Mouse (Mus musculus) G1E (cell line): ENCODE measurements around the gene Rnf123. TPM values are rescaled to one million over a fixed set of nuclear protein-coding genes. Genes with fewer than 3 reads are reported as not detected.

Experiments used
- ATAC-seq: 2 replicates; pipeline ENCODE4 v1.8.0; 2016; ENCODE audit warnings: mild to moderate bottlenecking; ENCODE audit not compliant: insufficient number of reproducible peaks, poor library complexity, low FRiP score, severe bottlenecking; ENCODE audit errors: extremely low read depth
- DNase-seq: peaks from one replicate; pipeline ENCODE4 v3.0.0; 2012; ENCODE audit warnings: low spot score
- H3K27me3 ChIP-seq: 2 replicates; pipeline ENCODE4 v1.6.1; 2012; ENCODE audit warnings: mild to moderate bottlenecking, low read length, inconsistent platforms; ENCODE audit not compliant: insufficient read depth
- H3K36me3 ChIP-seq: replicated peaks from 2 replicates; pipeline ENCODE3; 2012; ENCODE audit warnings: mild to moderate bottlenecking, inconsistent platforms
- H3K4me1 ChIP-seq: 2 replicates; pipeline ENCODE4 v1.6.1; 2012; ENCODE audit warnings: low read depth, low read length, inconsistent platforms, mixed read lengths; ENCODE audit not compliant: insufficient read depth
- H3K4me3 ChIP-seq: 2 replicates; pipeline ENCODE4 v1.5.1; 2012; ENCODE audit warnings: low read depth, mild to moderate bottlenecking, inconsistent platforms, low read length, moderate library complexity, mixed read lengths
- H3K9me3 ChIP-seq: replicated peaks from 2 replicates; pipeline ENCODE4 v1.6.1; 2012; ENCODE audit warnings: inconsistent platforms
- CTCF ChIP-seq: IDR thresholded peaks from 2 replicates; pipeline ENCODE4 v1.5.1; 2012; ENCODE audit warnings: low read depth, low read length, inconsistent platforms, mixed read lengths
- GATA1 ChIP-seq: IDR thresholded peaks from 2 replicates; pipeline ENCODE4 v1.6.1; 2012; ENCODE audit warnings: borderline replicate concordance, low read length, inconsistent platforms, mixed read lengths
- GATA2 ChIP-seq: IDR thresholded peaks from 2 replicates; pipeline ENCODE4 v1.6.1; 2012; ENCODE audit warnings: low read depth, low read length, inconsistent platforms, borderline replicate concordance
- POLR2AphosphoS5 ChIP-seq: IDR thresholded peaks from 2 replicates; pipeline ENCODE4 v1.6.1; 2012; ENCODE audit warnings: low read depth, low read length, inconsistent platforms; ENCODE audit not compliant: insufficient replicate concordance
- TAL1 ChIP-seq: conservative IDR thresholded peaks from 2 replicates; pipeline ENCODE4 v1.6.1; 2012; ENCODE audit warnings: low read depth, low read length, inconsistent platforms, mixed read lengths
- polyA plus RNA-seq: library from polyadenylated mRNA; stranded (reverse); fragments of >175 nt; gene quantifications from 2 replicates; pipeline ENCODE4 v1.2.3, GENCODE M21; 2012
- total RNA-seq, 2 experiments: library from RNA; stranded (forward) in 1 of 2; stranded (reverse) in 1 of 2; fragments of 200-1000 nt in 1 of 2; fragments of >200 nt in 1 of 2; fragmentation: Nextera tagmentation in 1 of 2; gene quantifications; 2 replicates each; pipeline ENCODE4 v1.2.3; 2014 to 2017

Gene Rnf123
- total and polyA plus RNA-seq, 3 experiments = 18.6 to 255 (median 74.5) TPM

DNA sequence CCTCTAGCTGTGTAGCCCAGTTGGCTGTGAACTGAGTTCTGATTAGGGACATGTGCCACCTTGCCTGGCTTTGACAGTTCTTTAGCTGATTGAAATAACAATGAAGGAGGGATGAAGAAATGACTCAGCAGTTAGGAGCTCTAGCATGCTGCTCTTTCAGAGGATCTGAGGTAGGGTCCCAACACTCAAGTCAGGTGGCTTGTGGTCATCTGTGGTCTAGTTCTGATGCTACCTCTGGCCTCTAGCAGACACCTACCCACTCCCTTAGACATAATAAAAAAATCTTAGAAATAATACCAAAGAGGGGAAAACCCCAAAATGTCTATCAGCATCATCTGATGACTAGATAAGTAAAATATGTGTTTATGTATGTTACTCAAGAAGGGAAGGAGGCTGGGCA is 72.8 kb downstream of the Rnf123 start:
- peaks cover 12% of the 10 kb centered on the region; the same call in 1 of the 2 replicates for H3K4me1 ChIP-seq
- no peaks in the 10 kb centered on the region for H3K27me3 ChIP-seq
- no peak for ATAC-seq
- no peak for DNase-seq
- H3K9me3 ChIP-seq = no peaks in the 10 kb centered on the region
- H3K36me3 ChIP-seq = peaks cover 40% of the 10 kb centered on the region
- TF ChIP-seq GATA2 (no peak), TAL1 (no peak), CTCF (no peak), GATA1 (no peak), POLR2AphosphoS5 (no peak)
- H3K4me3 ChIP-seq = no peak overlapping the region

DNA sequence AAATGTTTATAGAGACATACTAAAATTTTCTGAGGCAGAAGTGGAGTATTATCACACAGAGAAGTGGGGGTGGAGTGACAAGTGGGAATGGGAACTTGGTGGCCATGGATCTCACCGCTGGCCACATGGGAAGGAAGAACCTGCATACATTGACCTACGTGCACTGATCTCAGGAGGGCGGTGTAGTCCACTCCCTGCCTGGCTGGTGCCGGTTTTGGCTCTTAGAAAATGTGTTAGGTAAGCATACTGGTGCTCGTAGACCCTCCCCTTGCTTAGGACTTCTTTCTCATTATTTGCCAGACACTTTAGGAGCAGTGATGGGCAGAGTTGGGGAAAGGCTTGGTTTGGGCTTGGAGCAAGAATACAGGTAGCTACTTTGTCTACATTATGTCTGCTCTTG is 75.1 kb downstream of the Rnf123 start:
- DNase-seq = no peak
- TF ChIP-seq POLR2AphosphoS5 (no peak), GATA1 (no peak), CTCF (no peak), GATA2 (no peak), TAL1 (no peak)
- no peaks in the 10 kb centered on the region for H3K27me3 ChIP-seq
- peaks cover 29% of the 10 kb centered on the region for H3K4me1 ChIP-seq
- peaks cover 40% of the 10 kb centered on the region for H3K36me3 ChIP-seq
- H3K4me3 ChIP-seq = no peak overlapping the region
- no peaks in the 10 kb centered on the region for H3K9me3 ChIP-seq
- ATAC-seq = no peak

DNA sequence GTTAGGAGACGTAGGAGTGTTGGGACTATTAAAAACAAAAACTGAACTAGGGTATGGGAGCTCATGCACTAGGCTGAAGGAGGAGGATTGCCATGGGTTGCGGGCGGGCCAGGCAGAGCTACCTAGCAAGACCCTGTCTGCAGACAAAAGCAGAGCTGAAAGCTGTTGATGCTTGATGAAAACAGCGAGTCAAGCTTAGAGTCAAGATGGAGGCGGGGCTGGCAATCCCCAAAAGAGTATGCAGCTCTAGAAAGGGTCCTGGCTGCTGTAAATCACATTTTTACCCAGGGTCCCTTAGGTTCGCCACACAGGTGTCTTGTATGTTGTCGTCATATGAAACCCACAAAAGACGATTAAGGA is 79.6 kb downstream of the Rnf123 start:
- H3K4me1 ChIP-seq = peaks cover 32% of the 10 kb centered on the region
- DNase-seq (no peak), ATAC-seq (no peak)
- no peaks in the 10 kb centered on the region for H3K9me3 ChIP-seq
- H3K27me3 ChIP-seq = peaks cover 10% of the 10 kb centered on the region
- peak overlapping the region; percentile 96 for H3K4me3 ChIP-seq
- peaks cover 22% of the 10 kb centered on the region for H3K36me3 ChIP-seq
- TF ChIP-seq GATA1 = no peak
- no peak for TF ChIP-seq TAL1
- no peak for TF ChIP-seq CTCF
- TF ChIP-seq GATA2 = no peak
- no peak for TF ChIP-seq POLR2AphosphoS5

DNA sequence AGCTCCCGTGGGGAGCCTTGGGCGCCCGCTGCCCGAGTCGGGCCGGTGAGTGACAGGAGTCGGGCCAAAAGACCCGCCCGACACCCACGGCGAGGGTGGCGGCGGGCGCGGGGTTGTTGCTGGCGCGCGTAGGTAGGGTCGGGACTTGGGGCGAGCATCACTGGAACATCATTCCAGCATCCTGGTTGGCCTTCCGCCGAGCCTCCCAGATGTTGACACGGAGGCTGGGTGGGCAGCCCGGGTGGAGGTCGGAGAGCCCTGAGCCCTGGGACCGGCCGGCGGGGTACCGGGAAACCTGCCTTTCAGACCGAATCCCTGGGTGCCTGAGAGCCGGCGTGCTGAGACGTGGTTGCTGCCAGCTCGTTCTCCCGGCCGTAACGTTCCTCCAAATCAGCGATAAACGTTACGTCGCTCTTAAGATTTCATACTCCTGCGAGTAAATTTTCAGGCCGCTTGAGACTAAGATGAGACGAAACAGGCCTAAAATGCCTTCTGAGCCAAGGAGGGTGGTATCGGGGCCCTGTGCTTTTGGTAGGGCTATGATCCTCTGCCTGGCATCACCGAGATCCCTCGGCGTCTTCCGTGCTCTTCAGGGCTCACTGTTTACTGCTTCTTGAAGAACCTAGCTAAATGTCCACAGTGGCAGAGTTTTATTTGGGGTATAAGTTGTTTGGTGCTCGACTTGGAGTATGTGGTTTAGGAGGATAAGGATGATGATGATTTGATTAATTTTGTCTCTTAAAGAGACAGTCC is 80.2 kb downstream of the Rnf123 start:
- DNase-seq (no peak), ATAC-seq (no peak)
- Histone ChIP-seq H3K4me1 (peaks cover 29% of the 10 kb centered on the region), H3K36me3 (peaks cover 17% of the 10 kb centered on the region), H3K9me3 (no peaks in the 10 kb centered on the region), H3K4me3 (peak overlapping the region; percentile 96), H3K27me3 (peaks cover 11% of the 10 kb centered on the region)
- TF ChIP-seq GATA1 = no peak
- TF ChIP-seq CTCF = no peak
- TF ChIP-seq GATA2 = no peak
- no peak for TF ChIP-seq POLR2AphosphoS5
- TF ChIP-seq TAL1 = no peak

DNA sequence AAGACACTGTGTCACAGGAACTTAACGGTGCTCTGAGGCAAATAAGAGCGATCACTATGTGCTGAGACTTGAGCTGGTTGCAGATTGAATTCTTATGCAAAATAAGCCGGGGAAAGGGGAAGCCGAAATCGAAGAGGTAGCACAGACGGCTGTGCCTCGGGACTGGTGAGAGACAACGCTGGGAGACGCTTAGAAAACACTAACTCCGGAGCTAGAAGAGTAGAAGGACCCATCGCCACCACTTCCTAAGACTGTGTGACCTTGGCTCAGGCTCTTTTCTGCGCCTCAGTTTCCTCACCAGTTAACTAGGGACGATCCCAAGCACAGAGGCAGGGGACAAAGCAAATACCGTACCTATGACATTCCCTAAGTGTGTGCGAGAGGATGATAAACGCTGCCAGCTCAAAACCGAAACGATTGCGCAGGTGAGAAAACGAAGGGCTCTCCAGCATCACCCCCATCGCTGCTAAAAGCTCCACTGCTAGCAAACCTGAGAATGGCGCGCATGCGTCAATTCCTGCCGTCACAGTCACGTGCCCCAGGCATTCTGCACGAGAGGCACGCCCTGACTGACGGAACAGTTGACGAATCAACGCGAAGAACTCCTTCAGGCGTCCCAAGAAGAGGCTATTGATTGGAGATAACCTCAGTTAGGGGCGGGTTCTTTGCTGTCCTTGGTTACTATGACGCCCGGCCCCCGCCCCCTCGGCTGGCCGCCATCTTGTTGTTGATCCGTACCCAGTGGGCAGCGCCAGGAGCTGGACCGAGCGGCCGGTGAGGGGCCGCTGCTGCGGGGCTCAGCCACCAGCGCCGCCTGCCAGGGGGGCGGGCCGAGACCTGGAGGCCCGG is 81.0 kb downstream of the Rnf123 start, which contains the start of gene Ip6k1:
TSS of gene Ip6k1 (plus strand) at position 580 of the 849 bp plus-strand sequence.
- DNase-seq = peak; percentile 98
- H3K36me3 ChIP-seq = peaks cover 13% of the 10 kb centered on the region
- peak; percentile 100 for ATAC-seq
- TF ChIP-seq GATA1 (no peak), POLR2AphosphoS5 (no peak), GATA2 (no peak), TAL1 (no peak), CTCF (no peak)
- peak within 1 kb of the TSS; percentile 96 for H3K4me3 ChIP-seq
- no peaks in the 10 kb centered on the region for H3K9me3 ChIP-seq
- H3K27me3 ChIP-seq = peaks cover 11% of the 10 kb centered on the region
- peaks cover 28% of the 10 kb centered on the region for H3K4me1 ChIP-seq

Other genes starting within 250 kb of the Rnf123 start
Only the 20 nearest of the 22 such genes appear.
- 120 and 184 TPM in 2 replicates for gene Rbm6, start 210.1 kb downstream of the Rnf123 start, total RNA-seq (2014; fragmentation: Nextera tagmentation)
- 91.6 and 105 TPM in 2 replicates for gene Rbm6, start 210.1 kb downstream of the Rnf123 start, total RNA-seq (2017)
- gene Rbm6, start 210.1 kb downstream of the Rnf123 start, polyA plus RNA-seq = 15.8 and 38.7 TPM in 2 replicates
- 2.0 and 3.1 TPM in 2 replicates for gene Mon1a, start 195.2 kb downstream of the Rnf123 start, total RNA-seq (2014; fragmentation: Nextera tagmentation)
- gene Mon1a, start 195.2 kb downstream of the Rnf123 start, total RNA-seq (2017) = 12.8 and 14.3 TPM in 2 replicates
- 12.8 and 13.6 TPM in 2 replicates for gene Mon1a, start 195.2 kb downstream of the Rnf123 start, polyA plus RNA-seq
- gene Mst1r, start 176.5 kb downstream of the Rnf123 start, total RNA-seq (2014; fragmentation: Nextera tagmentation) = not detected in 2 replicates
- gene Mst1r, start 176.5 kb downstream of the Rnf123 start, total RNA-seq (2017) = not detected in 2 replicates
- gene Mst1r, start 176.5 kb downstream of the Rnf123 start, polyA plus RNA-seq = 0.01 TPM in 1 of 2 replicates, not detected in the other
- gene Actl11, start 154.9 kb downstream of the Rnf123 start, total RNA-seq (2014; fragmentation: Nextera tagmentation) = not detected in 2 replicates
- 0.11 TPM in 1 of 2 replicates, not detected in the other for gene Actl11, start 154.9 kb downstream of the Rnf123 start, total RNA-seq (2017)
- gene Actl11, start 154.9 kb downstream of the Rnf123 start, polyA plus RNA-seq = not detected in 2 replicates
- gene Camkv, start 147.7 kb downstream of the Rnf123 start, total RNA-seq (2014; fragmentation: Nextera tagmentation) = not detected in 2 replicates
- 0.11 TPM in 1 of 2 replicates, not detected in the other for gene Camkv, start 147.7 kb downstream of the Rnf123 start, total RNA-seq (2017)
- gene Camkv, start 147.7 kb downstream of the Rnf123 start, polyA plus RNA-seq = not detected in 2 replicates
- gene Traip, start 133.2 kb downstream of the Rnf123 start, total RNA-seq (2014; fragmentation: Nextera tagmentation) = 24.1 and 25.6 TPM in 2 replicates
- 28.7 and 32.6 TPM in 2 replicates for gene Traip, start 133.2 kb downstream of the Rnf123 start, total RNA-seq (2017)
- 3.1 and 10.7 TPM in 2 replicates for gene Traip, start 133.2 kb downstream of the Rnf123 start, polyA plus RNA-seq
- 44.5 and 87.9 TPM in 2 replicates for gene Uba7, start 107.8 kb downstream of the Rnf123 start, total RNA-seq (2014; fragmentation: Nextera tagmentation)
- gene Uba7, start 107.8 kb downstream of the Rnf123 start, total RNA-seq (2017) = 145 and 186 TPM in 2 replicates
- gene Uba7, start 107.8 kb downstream of the Rnf123 start, polyA plus RNA-seq = 18.3 and 34.2 TPM in 2 replicates
- gene Gm20661, start 100.3 kb downstream of the Rnf123 start, total RNA-seq (2014; fragmentation: Nextera tagmentation) = 0.75 and 1.0 TPM in 2 replicates
- 1.8 and 2.6 TPM in 2 replicates for gene Gm20661, start 100.3 kb downstream of the Rnf123 start, total RNA-seq (2017)
- gene Gm20661, start 100.3 kb downstream of the Rnf123 start, polyA plus RNA-seq = 0.15 TPM in 1 of 2 replicates, not detected in the other
- 24.6 and 28.1 TPM in 2 replicates for gene Inka1, start 97.5 kb downstream of the Rnf123 start, total RNA-seq (2014; fragmentation: Nextera tagmentation)
- 74.4 and 83.2 TPM in 2 replicates for gene Inka1, start 97.5 kb downstream of the Rnf123 start, total RNA-seq (2017)
- 75.6 and 81.1 TPM in 2 replicates for gene Inka1, start 97.5 kb downstream of the Rnf123 start, polyA plus RNA-seq
- gene Cdhr4, start 90.8 kb downstream of the Rnf123 start, total RNA-seq (2014; fragmentation: Nextera tagmentation) = 2.9 and 4.0 TPM in 2 replicates
- 8.4 and 11.3 TPM in 2 replicates for gene Cdhr4, start 90.8 kb downstream of the Rnf123 start, total RNA-seq (2017)
- gene Cdhr4, start 90.8 kb downstream of the Rnf123 start, polyA plus RNA-seq = 0.40 and 0.57 TPM in 2 replicates
- not detected in 2 replicates for gene Gm20662, start 87.0 kb downstream of the Rnf123 start, total RNA-seq (2014; fragmentation: Nextera tagmentation)
- gene Gm20662, start 87.0 kb downstream of the Rnf123 start, total RNA-seq (2017) = 0.76 and 2.4 TPM in 2 replicates
- 0.14 and 0.27 TPM in 2 replicates for gene Gm20662, start 87.0 kb downstream of the Rnf123 start, polyA plus RNA-seq
- 28.5 and 30.8 TPM in 2 replicates for gene Ip6k1, start 80.8 kb downstream of the Rnf123 start, total RNA-seq (2014; fragmentation: Nextera tagmentation)
- 52.3 and 55.9 TPM in 2 replicates for gene Ip6k1, start 80.8 kb downstream of the Rnf123 start, total RNA-seq (2017)
- gene Ip6k1, start 80.8 kb downstream of the Rnf123 start, polyA plus RNA-seq = 57.6 and 58.5 TPM in 2 replicates
- 7.2 and 8.5 TPM in 2 replicates for gene Gmppb, start 34.1 kb downstream of the Rnf123 start, total RNA-seq (2014; fragmentation: Nextera tagmentation)
- gene Gmppb, start 34.1 kb downstream of the Rnf123 start, total RNA-seq (2017) = 19.4 and 22.0 TPM in 2 replicates
- gene Gmppb, start 34.1 kb downstream of the Rnf123 start, polyA plus RNA-seq = 5.1 and 6.6 TPM in 2 replicates
- 0.63 TPM in 1 of 2 replicates, not detected in the other for gene Amigo3, start 30.2 kb downstream of the Rnf123 start, total RNA-seq (2014; fragmentation: Nextera tagmentation)
- 1.7 and 2.0 TPM in 2 replicates for gene Amigo3, start 30.2 kb downstream of the Rnf123 start, total RNA-seq (2017)
- 0.31 and 0.35 TPM in 2 replicates for gene Amigo3, start 30.2 kb downstream of the Rnf123 start, polyA plus RNA-seq
- gene Mst1, start 2.9 kb downstream of the Rnf123 start, total RNA-seq (2014; fragmentation: Nextera tagmentation) = 7.1 and 11.0 TPM in 2 replicates
- 16.6 and 17.9 TPM in 2 replicates for gene Mst1, start 2.9 kb downstream of the Rnf123 start, total RNA-seq (2017)
- gene Mst1, start 2.9 kb downstream of the Rnf123 start, polyA plus RNA-seq = 6.7 and 8.4 TPM in 2 replicates
- 65.0 and 148 TPM in 2 replicates for gene Apeh, start 11.3 kb upstream of the Rnf123 start, total RNA-seq (2014; fragmentation: Nextera tagmentation)
- gene Apeh, start 11.3 kb upstream of the Rnf123 start, total RNA-seq (2017) = 119 and 131 TPM in 2 replicates
- gene Apeh, start 11.3 kb upstream of the Rnf123 start, polyA plus RNA-seq = 48.8 and 67.5 TPM in 2 replicates
- gene Bsn, start 107.0 kb upstream of the Rnf123 start, total RNA-seq (2014; fragmentation: Nextera tagmentation) = 4.7 and 5.0 TPM in 2 replicates
- 2.8 and 3.1 TPM in 2 replicates for gene Bsn, start 107.0 kb upstream of the Rnf123 start, total RNA-seq (2017)
- 6.1 and 7.9 TPM in 2 replicates for gene Bsn, start 107.0 kb upstream of the Rnf123 start, polyA plus RNA-seq
- 21.9 and 22.1 TPM in 2 replicates for gene Dag1, start 180.6 kb upstream of the Rnf123 start, total RNA-seq (2014; fragmentation: Nextera tagmentation)
- 6.0 and 6.1 TPM in 2 replicates for gene Dag1, start 180.6 kb upstream of the Rnf123 start, total RNA-seq (2017)
- 11.9 and 13.5 TPM in 2 replicates for gene Dag1, start 180.6 kb upstream of the Rnf123 start, polyA plus RNA-seq
- gene Nicn1, start 207.1 kb upstream of the Rnf123 start, total RNA-seq (2014; fragmentation: Nextera tagmentation) = 17.6 and 20.2 TPM in 2 replicates
- gene Nicn1, start 207.1 kb upstream of the Rnf123 start, total RNA-seq (2017) = 5.8 and 7.6 TPM in 2 replicates
- 0.35 and 0.52 TPM in 2 replicates for gene Nicn1, start 207.1 kb upstream of the Rnf123 start, polyA plus RNA-seq
- gene Amt, start 213.5 kb upstream of the Rnf123 start, total RNA-seq (2014; fragmentation: Nextera tagmentation) = 0.90 and 1.2 TPM in 2 replicates
- 0.44 and 0.93 TPM in 2 replicates for gene Amt, start 213.5 kb upstream of the Rnf123 start, total RNA-seq (2017)
- gene Amt, start 213.5 kb upstream of the Rnf123 start, polyA plus RNA-seq = 0.03 and 0.09 TPM in 2 replicates